Comparison of ENCODE assay signal across 8 mouse cellular contexts in genomic region chr1:154786243-154786669, GRCm38 (mm10).
DNase-seq lines count a peak whose midpoint lies in the region; ATAC-seq lines count a peak whose summit lies in the region.

No protein-coding gene starts in this region.

- intact Hi-C loops in gastrocnemius, postnatal 14 days (cut with DNase I; ENCODE audit: low total_unique reads), result loop anchor here (1.0 kb wide), 1 partner anchor 219 kb away; no protein-coding TSS in a partner anchor

- peak; percentile 71 for DNase-seq in adipocyte (ENCODE audit: low spot score)
- peak; percentile 92 for DNase-seq in embryo, embryonic 10 days (ENCODE audit: low spot score)
- peak; percentile 67 for DNase-seq in gastrocnemius, postnatal 14 days
- peak; percentile 96 for DNase-seq in induced T-regulatory cell, adult 2 months (ENCODE audit: low read depth)
- DNase-seq in left cerebral cortex, adult 8-10 months (ENCODE audit: low spot score in 2 of 2), result peak; percentile 60 to 66
- DNase-seq in right cerebral cortex, postnatal 10 days (ENCODE audit: low spot score in 2 of 2), result peak; percentile 86 to 87
- DNase-seq in urinary bladder, postnatal 36 days (ENCODE audit: low spot score in 2 of 2), result peak; percentile 62 to 69

- peak; percentile 90 for ATAC-seq in megakaryocyte progenitor cell, adult 5-6 weeks (replicated peaks; ENCODE audit: poor library complexity)

Comparison
In these comparisons a context has a peak if more than half of its experiments do, and no peak if none do; other contexts are left out.
1. Peak in every context shown above with its lines: DNase-seq and ATAC-seq.